Mouse (Mus musculus) midbrain, embryonic 13.5 days (tissue): Measurements from ENCODE around the gene Evc2. TPM values are rescaled to one million over a fixed set of nuclear protein-coding genes. Genes with fewer than 3 reads are reported as not detected.

Source experiments
- ATAC-seq: fragments of 200-750 bp; cut with Nextera tagmentation; 2 replicates; pipeline ENCODE4 v1.8.0; 2017; ENCODE audit warnings: mild to moderate bottlenecking, moderate TSS enrichment, moderate library complexity
- H3K27ac ChIP-seq: fragments of 300-500 bp; sonication (generic); 2 replicates; pipeline ENCODE4 v1.5.1; 2015; ENCODE audit warnings: inconsistent platforms, mild to moderate bottlenecking, moderate library complexity
- H3K27me3 ChIP-seq: fragments of 300-500 bp; sonication (generic); 2 replicates; pipeline ENCODE4 v1.6.1; 2015; ENCODE audit warnings: mild to moderate bottlenecking, inconsistent platforms
- H3K36me3 ChIP-seq: fragments of 300-500 bp; sonication (generic); 2 replicates; pipeline ENCODE4 v1.6.1; 2015; ENCODE audit warnings: mild to moderate bottlenecking, inconsistent platforms
- H3K4me1 ChIP-seq: fragments of 300-500 bp; sonication (generic); replicated peaks from 2 replicates; pipeline ENCODE4 v1.6.1; 2015; ENCODE audit warnings: inconsistent platforms
- H3K4me2 ChIP-seq: fragments of 300-500 bp; sonication (generic); replicated peaks from 2 replicates; pipeline ENCODE4 v1.6.1; 2015; ENCODE audit warnings: moderate library complexity, mild to moderate bottlenecking, inconsistent platforms
- H3K4me3 ChIP-seq: fragments of 300-500 bp; sonication (generic); replicated peaks from 2 replicates; pipeline ENCODE4 v1.5.1; 2015; ENCODE audit warnings: mild to moderate bottlenecking, inconsistent platforms
- H3K9ac ChIP-seq: fragments of 300-500 bp; sonication (generic); replicated peaks from 2 replicates; pipeline ENCODE4 v1.6.1; 2015; ENCODE audit warnings: mild to moderate bottlenecking, inconsistent platforms
- H3K9me3 ChIP-seq: fragments of 300-500 bp; sonication (generic); 2 replicates; pipeline ENCODE4 v1.6.1; 2016; ENCODE audit warnings: mild to moderate bottlenecking, inconsistent platforms
- WGBS: fragments of 180-500 bp; shearing (Covaris S2); methylation state at CpG from one replicate; pipeline ENCODE4 v1.1.7; 2015; 5-methylcytosine and 5-hydroxymethylcytosine counted together
- polyA plus RNA-seq: library from polyadenylated mRNA; unstranded; fragments of >200 nt; fragmentation: Nextera tagmentation; extraction: Ambion mirVana; gene quantifications from 2 replicates; pipeline ENCODE4 v1.2.1, GENCODE M21; 2015

The Evc2 gene
- polyA plus RNA-seq, 1 experiment from 2014 or later: 7.5 TPM

- no peak overlapping the region for H3K4me2 ChIP-seq
- no peak overlapping the region for H3K9ac ChIP-seq
- no peak for ATAC-seq
- H3K27ac ChIP-seq: no peak overlapping the region
- no peak overlapping the region for H3K4me3 ChIP-seq
- H3K4me1 ChIP-seq: peaks cover 11% of the 10 kb centered on the region; the same call in 1 of the 2 replicates
- no peaks in the 10 kb centered on the region for H3K9me3 ChIP-seq
- 92% methylated on average over 8 of the region's 8 CpGs for WGBS
- no peaks in the 10 kb centered on the region for H3K27me3 ChIP-seq
- peaks cover 5% of the 10 kb centered on the region; the same call in 1 of the 2 replicates for H3K36me3 ChIP-seq
These were observed 30.5 kb downstream of the Evc2 start for GRCm38 (mm10) chr5:37368796-37369195.

- Histone ChIP-seq H3K27me3 (no peaks in the 10 kb centered on the region), H3K4me3 (no peak overlapping the region), H3K27ac (no peak overlapping the region), H3K4me2 (no peak overlapping the region), H3K9ac (no peak overlapping the region), H3K9me3 (no peaks in the 10 kb centered on the region), H3K4me1 (no peaks in the 10 kb centered on the region), H3K36me3 (peaks cover 3% of the 10 kb centered on the region; the same call in 1 of the 2 replicates)
- no peak for ATAC-seq
- 81% methylated on average over 7 of the region's 7 CpGs for WGBS
These were observed 39.1 kb downstream of the Evc2 start for GRCm38 (mm10) chr5:37377376-37377775.

- H3K36me3 ChIP-seq: no peaks in the 10 kb centered on the region
- no peaks in the 10 kb centered on the region for H3K4me1 ChIP-seq
- H3K4me3 ChIP-seq: no peak overlapping the region
- peak; percentile 44 for ATAC-seq
- no peaks in the 10 kb centered on the region for H3K27me3 ChIP-seq
- H3K4me2 ChIP-seq: no peak overlapping the region
- 78% methylated on average over 4 of the region's 4 CpGs for whole genome bisulfite sequencing
- H3K27ac ChIP-seq: no peak overlapping the region
- H3K9ac ChIP-seq: no peak overlapping the region
- H3K9me3 ChIP-seq: no peaks in the 10 kb centered on the region
These were observed 42.3 kb downstream of the Evc2 start for GRCm38 (mm10) chr5:37380641-37381040.

GRCm38 (mm10) chr5:37383570-37383969 is 45.3 kb downstream of the Evc2 start:
- ATAC-seq: no peak
- Histone ChIP-seq H3K4me3 (no peak overlapping the region), H3K36me3 (0 out of 2 replicates have a peak, but pooled peaks cover 8% of the 10 kb centered on the region), H3K4me2 (no peak overlapping the region), H3K9me3 (no peaks in the 10 kb centered on the region), H3K27me3 (no peaks in the 10 kb centered on the region), H3K27ac (no peak overlapping the region), H3K9ac (no peak overlapping the region), H3K4me1 (no peaks in the 10 kb centered on the region)
- WGBS: 89% methylated on average over 3 of the region's 3 CpGs

- Histone ChIP-seq H3K9ac (no peak overlapping the region), H3K4me3 (no peak overlapping the region), H3K27me3 (no peaks in the 10 kb centered on the region), H3K4me2 (no peak overlapping the region), H3K36me3 (0 out of 2 replicates have a peak, but pooled peaks cover 8% of the 10 kb centered on the region), H3K9me3 (no peaks in the 10 kb centered on the region), H3K4me1 (no peaks in the 10 kb centered on the region), H3K27ac (no peak overlapping the region)
- no peak for ATAC-seq
- 94% methylated on average over 3 of the region's 3 CpGs for WGBS
These were observed 50.3 kb downstream of the Evc2 start for GRCm38 (mm10) chr5:37388646-37389045.

GRCm38 (mm10) chr5:37389808-37390495 is 51.7 kb downstream of the Evc2 start:
- ATAC-seq: no peak
- WGBS: 80% methylated on average over 13 of the region's 13 CpGs
- no peak overlapping the region for H3K9ac ChIP-seq
- H3K27me3 ChIP-seq: no peaks in the 10 kb centered on the region
- peaks cover 5% of the 10 kb centered on the region for H3K4me1 ChIP-seq
- H3K27ac ChIP-seq: no peak overlapping the region
- H3K9me3 ChIP-seq: no peaks in the 10 kb centered on the region
- H3K36me3 ChIP-seq: 0 out of 2 replicates have a peak, but pooled peaks cover 8% of the 10 kb centered on the region
- H3K4me2 ChIP-seq: no peak overlapping the region
- H3K4me3 ChIP-seq: no peak overlapping the region

GRCm38 (mm10) chr5:37390923-37391322 is 52.6 kb downstream of the Evc2 start:
- Histone ChIP-seq H3K9ac (no peak overlapping the region), H3K36me3 (0 out of 2 replicates have a peak, but pooled peaks cover 8% of the 10 kb centered on the region), H3K9me3 (no peaks in the 10 kb centered on the region), H3K4me1 (peaks cover 14% of the 10 kb centered on the region), H3K27me3 (no peaks in the 10 kb centered on the region), H3K4me2 (no peak overlapping the region), H3K27ac (no peak overlapping the region), H3K4me3 (no peak overlapping the region)
- 95% methylated on average over 10 of the region's 10 CpGs for WGBS
- no peak for ATAC-seq

- no peak overlapping the region for H3K27ac ChIP-seq
- no peak overlapping the region for H3K4me2 ChIP-seq
- H3K27me3 ChIP-seq: no peaks in the 10 kb centered on the region
- no peak overlapping the region for H3K9ac ChIP-seq
- H3K4me3 ChIP-seq: no peak overlapping the region
- H3K4me1 ChIP-seq: peaks cover 17% of the 10 kb centered on the region
- WGBS: 88% methylated on average over 10 of the region's 10 CpGs
- no peaks in the 10 kb centered on the region for H3K9me3 ChIP-seq
- H3K36me3 ChIP-seq: 0 out of 2 replicates have a peak, but pooled peaks cover 4% of the 10 kb centered on the region
- ATAC-seq: no peak
These were observed 53.6 kb downstream of the Evc2 start for GRCm38 (mm10) chr5:37391901-37392300.

- no peak overlapping the region for H3K9ac ChIP-seq
- H3K4me1 ChIP-seq: peaks cover 17% of the 10 kb centered on the region
- H3K4me2 ChIP-seq: peak overlapping the region; percentile 22
- 0 out of 2 replicates have a peak, but pooled peaks cover 7% of the 10 kb centered on the region for H3K36me3 ChIP-seq
- no peak overlapping the region for H3K4me3 ChIP-seq
- WGBS: 52% methylated on average over 22 of the region's 22 CpGs
- no peaks in the 10 kb centered on the region for H3K27me3 ChIP-seq
- H3K27ac ChIP-seq: peak overlapping the region; percentile 67
- H3K9me3 ChIP-seq: no peaks in the 10 kb centered on the region
- ATAC-seq: peak; percentile 89
These were observed 57.1 kb downstream of the Evc2 start for GRCm38 (mm10) chr5:37395172-37396030.

- ATAC-seq: peak; percentile 40; the same call in 1 of the 2 replicates
- 80% methylated on average over 6 of the region's 6 CpGs for WGBS
- Histone ChIP-seq H3K36me3 (no peaks in the 10 kb centered on the region), H3K4me2 (no peak overlapping the region), H3K9me3 (no peaks in the 10 kb centered on the region), H3K4me3 (no peak overlapping the region), H3K9ac (no peak overlapping the region), H3K27ac (peak overlapping the region; percentile 42), H3K27me3 (no peaks in the 10 kb centered on the region), H3K4me1 (no peaks in the 10 kb centered on the region)
These were observed 80.7 kb downstream of the Evc2 start for GRCm38 (mm10) chr5:37419028-37419427.

GRCm38 (mm10) chr5:37427210-37427609 is 88.9 kb downstream of the Evc2 start:
- no peak overlapping the region for H3K27ac ChIP-seq
- no peak for ATAC-seq

GRCm38 (mm10) chr5:37435417-37435816 is 97.1 kb downstream of the Evc2 start:
- no peak for ATAC-seq

More at GRCm38 (mm10) chr5:37427210-37427609, 88.9 kb downstream of the Evc2 start:
- Histone ChIP-seq H3K4me1 (no peaks in the 10 kb centered on the region), H3K4me3 (no peak overlapping the region), H3K9me3 (no peaks in the 10 kb centered on the region), H3K9ac (no peak overlapping the region), H3K36me3 (peaks cover 8% of the 10 kb centered on the region; the same call in 1 of the 2 replicates), H3K4me2 (no peak overlapping the region), H3K27me3 (no peaks in the 10 kb centered on the region)

More at GRCm38 (mm10) chr5:37435417-37435816, 97.1 kb downstream of the Evc2 start:
- H3K36me3 ChIP-seq: no peaks in the 10 kb centered on the region
- no peak overlapping the region for H3K9ac ChIP-seq
- WGBS: 75% methylated on average over 3 of the region's 3 CpGs
- no peaks in the 10 kb centered on the region for H3K4me1 ChIP-seq
- H3K9me3 ChIP-seq: peaks cover 4% of the 10 kb centered on the region; the same call in 1 of the 2 replicates
- no peak overlapping the region for H3K4me3 ChIP-seq
- no peak overlapping the region for H3K4me2 ChIP-seq
- H3K27ac ChIP-seq: no peak overlapping the region
- H3K27me3 ChIP-seq: no peaks in the 10 kb centered on the region
